Comparison of ENCODE assay signal across 9 mouse cellular contexts in genomic region chr19:42217374-42217763, GRCm38 (mm10). TPM values are rescaled to one million over a fixed set of nuclear protein-coding genes. Genes with fewer than 3 reads are reported as not detected.
A peak's percentile ranks its signal among the peaks of the same experiment; 100 is the strongest.
DNase-seq lines count a peak whose midpoint lies in the region; ATAC-seq lines count a peak whose summit lies in the region.
"Had no signal": no experiment of that assay in that cellular context is flagged by ENCODE, and none has a peak within 500 bp of the region (broad histone marks: within the 10 kb centered on the region; RNA-seq: fewer than 3 reads in every experiment).

No protein-coding gene starts in this region.

- no peak overlapping the region for H3K9ac ChIP-seq in midbrain, embryonic 12.5 days (replicated peaks)
- H3K9ac ChIP-seq: embryonic facial prominence, embryonic 13.5 days had no signal

- WGBS in midbrain, embryonic 12.5 days: 8% methylated on average over 2 of the region's 2 CpGs

- H3K4me3 ChIP-seq in midbrain, embryonic 12.5 days: no peak overlapping the region
- H3K4me3 ChIP-seq: embryonic facial prominence, embryonic 13.5 days had no signal

- peak; percentile 23 for DNase-seq in kidney, postnatal 10 days
- DNase-seq in kidney, adult 18-20 months: no peak
- peak; percentile 63 for DNase-seq in ES-CJ7 (ENCODE audit: low read depth, low spot score)
- peak; percentile 90 for DNase-seq in brain, adult 2 months (ENCODE audit: low read depth, low spot score)
- DNase-seq in testis, postnatal 10 days (ENCODE audit: low spot score): peak; percentile 67
- no peak for DNase-seq in gastrocnemius, adult 8-10 months (ENCODE audit: low spot score in 2 of 2)

- H3K4me1 ChIP-seq in midbrain, embryonic 12.5 days: no peaks in the 10 kb centered on the region
- H3K4me1 ChIP-seq: embryonic facial prominence, embryonic 13.5 days had no signal

- ATAC-seq in granulocyte monocyte progenitor cell, adult 5-6 weeks (replicated peaks; ENCODE audit: poor library complexity, severe bottlenecking): peak; percentile 53; the same call in 1 of the 2 replicates
- 0 out of 2 replicates have a peak, but pooled peaks have one; percentile 38 for ATAC-seq in midbrain, embryonic 12.5 days (ENCODE audit: low FRiP score, low read depth)

- no peak overlapping the region for H3K27ac ChIP-seq in midbrain, embryonic 12.5 days (replicated peaks)
- H3K27ac ChIP-seq: embryonic facial prominence, embryonic 13.5 days had no signal

- H3K27me3 ChIP-seq in midbrain, embryonic 12.5 days: no peaks in the 10 kb centered on the region

- no peaks in the 10 kb centered on the region for H3K36me3 ChIP-seq in midbrain, embryonic 12.5 days
- H3K36me3 ChIP-seq: embryonic facial prominence, embryonic 13.5 days had no signal

- H3K9me3 ChIP-seq in midbrain, embryonic 12.5 days: no peaks in the 10 kb centered on the region
- H3K9me3 ChIP-seq: embryonic facial prominence, embryonic 13.5 days had no signal

- H3K4me2 ChIP-seq in midbrain, embryonic 12.5 days (replicated peaks): no peak overlapping the region
- H3K4me2 ChIP-seq: embryonic facial prominence, embryonic 13.5 days had no signal

RNA-seq across cellular contexts. Expression of gene Sfrp5, which starts 15.3 kb away (rescaled TPM):
- total RNA-seq in granulocyte monocyte progenitor cell, adult 5-6 weeks (2014; fragmentation: Nextera tagmentation): not detected in 2 replicates
- not detected in 2 replicates for total RNA-seq in granulocyte monocyte progenitor cell, adult 5-6 weeks (2017)
- polyA plus RNA-seq in midbrain, embryonic 12.5 days (2016; fragmentation: Nextera tagmentation; extraction: Ambion mirVana): not detected in 2 replicates
- total RNA-seq in gastrocnemius, adult 8-10 months (2022): 1 to 10 TPM; 1.8 to 7.4 (median 4.8) TPM

RNA-seq across cellular contexts. Expression of gene Golga7b, which starts 30.0 kb away (rescaled TPM):
- total RNA-seq in granulocyte monocyte progenitor cell, adult 5-6 weeks (2014; fragmentation: Nextera tagmentation): not detected in 2 replicates
- not detected in 2 replicates for total RNA-seq in granulocyte monocyte progenitor cell, adult 5-6 weeks (2017)
- 7.7 and 8.8 TPM in 2 replicates for polyA plus RNA-seq in midbrain, embryonic 12.5 days (2016; fragmentation: Nextera tagmentation; extraction: Ambion mirVana)
- 1 to 10 TPM; 1.6 to 4.2 (median 3.0) TPM for total RNA-seq in gastrocnemius, adult 8-10 months (2022)

RNA-seq across cellular contexts. Expression of gene Zfyve27, which starts 53.6 kb away (rescaled TPM):
- 34.6 and 35.5 TPM in 2 replicates for total RNA-seq in granulocyte monocyte progenitor cell, adult 5-6 weeks (2014; fragmentation: Nextera tagmentation)
- total RNA-seq in granulocyte monocyte progenitor cell, adult 5-6 weeks (2017): 21.1 and 26.4 TPM in 2 replicates
- polyA plus RNA-seq in midbrain, embryonic 12.5 days (2016; fragmentation: Nextera tagmentation; extraction: Ambion mirVana): 53.3 and 55.5 TPM in 2 replicates
- 10 to 100 TPM; 10.4 to 13.2 (median 11.8) TPM for total RNA-seq in gastrocnemius, adult 8-10 months (2022)

Comparison
In these comparisons a context has a peak if more than half of its experiments do, and no peak if none do; other contexts are left out.
1. DNase-seq: peak in kidney, postnatal 10 days (single experiment), ES-CJ7 (single experiment), brain, adult 2 months (single experiment) and testis, postnatal 10 days (single experiment); none in kidney, adult 18-20 months (single experiment) and gastrocnemius, adult 8-10 months (0 of 2).